Mouse (Mus musculus) ZHBTc4 (cell line): ENCODE results near the gene B4galnt1.

Experiments
- DNase-seq: peaks from one replicate; pipeline ENCODE4 v3.0.0-alpha.2; 2011; ENCODE audit warnings: low read depth, low spot score

The B4galnt1 gene

DNA sequence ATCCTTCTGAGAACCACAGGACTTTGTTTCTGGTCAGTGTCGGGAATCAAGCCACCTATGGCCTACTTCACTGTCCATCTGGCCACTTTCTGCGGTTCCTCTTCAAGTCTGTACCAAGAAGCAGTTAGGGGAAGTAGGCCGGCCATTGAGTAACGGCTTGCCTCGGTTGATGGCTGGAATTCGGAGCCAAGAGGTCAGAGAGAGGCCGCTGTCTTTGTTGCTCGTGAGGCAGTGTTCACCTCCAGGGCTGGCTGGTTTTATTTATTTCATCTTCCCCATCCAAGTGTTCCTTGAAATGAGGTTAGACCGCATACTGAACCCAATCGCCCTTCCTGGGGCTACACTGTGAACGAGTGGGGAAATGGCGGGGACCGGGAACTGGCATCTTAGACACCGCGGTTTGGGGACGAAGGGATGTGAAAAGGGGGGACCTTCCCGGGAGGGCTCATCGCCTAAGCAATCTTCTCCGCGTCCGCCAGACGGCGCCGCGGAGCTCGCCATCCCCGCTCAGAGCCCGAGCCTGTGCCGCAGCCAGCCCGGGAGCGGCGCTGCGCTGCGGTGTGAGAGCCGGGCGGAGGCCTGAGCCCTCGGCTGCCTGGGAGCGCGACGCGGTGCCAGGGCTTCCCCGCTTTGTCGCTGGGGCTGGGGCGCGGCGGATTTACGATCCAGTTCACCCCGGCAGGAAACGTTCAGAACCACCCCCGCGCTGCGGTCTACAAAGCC lies at the start of gene B4galnt1:
TSS of gene B4galnt1 (plus strand) at position 595 of the 723 bp plus-strand sequence.
- DNase-seq, result peak; percentile 94

DNA sequence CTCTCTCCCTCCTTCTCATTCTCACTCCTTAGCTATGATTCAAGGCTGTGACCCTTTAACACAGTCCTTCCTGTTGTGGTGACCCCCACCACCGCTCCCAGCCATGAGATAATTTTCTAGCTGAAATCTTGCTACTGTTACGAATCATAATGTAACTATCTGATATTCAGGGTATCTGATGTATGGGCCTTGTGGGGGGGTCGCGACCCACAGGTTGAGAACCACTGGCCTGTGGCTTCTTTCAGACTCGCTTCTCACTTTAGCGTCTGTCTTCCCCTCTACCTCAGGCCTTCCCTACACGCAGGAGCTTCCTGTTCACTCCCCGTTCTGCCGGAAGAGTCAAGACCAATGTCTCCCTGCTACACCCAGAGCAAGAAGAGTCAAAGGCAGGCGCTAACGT lies 46.6 kb upstream of the B4galnt1 start:
- DNase-seq, result no peak

DNA sequence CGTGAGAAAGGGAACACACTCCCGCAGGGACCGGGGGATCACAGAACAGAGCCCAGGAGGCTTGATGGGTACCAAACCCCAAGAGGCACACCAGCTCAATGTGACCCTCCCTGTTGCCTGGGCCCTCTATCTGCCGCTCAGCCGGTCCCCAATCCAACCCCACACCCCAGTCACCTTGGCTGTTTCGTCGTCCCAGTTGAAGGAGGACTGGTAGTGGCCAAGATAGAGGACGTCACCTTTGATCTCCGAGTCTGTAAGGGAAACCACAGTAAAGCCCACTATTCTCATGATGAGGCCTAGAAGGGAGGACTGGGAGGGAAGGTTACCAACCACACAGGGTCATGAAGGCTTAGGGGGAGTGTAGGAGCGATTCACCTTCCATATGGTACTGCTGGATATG lies 45.8 kb upstream of the B4galnt1 start:
- DNase-seq, result no peak

DNA sequence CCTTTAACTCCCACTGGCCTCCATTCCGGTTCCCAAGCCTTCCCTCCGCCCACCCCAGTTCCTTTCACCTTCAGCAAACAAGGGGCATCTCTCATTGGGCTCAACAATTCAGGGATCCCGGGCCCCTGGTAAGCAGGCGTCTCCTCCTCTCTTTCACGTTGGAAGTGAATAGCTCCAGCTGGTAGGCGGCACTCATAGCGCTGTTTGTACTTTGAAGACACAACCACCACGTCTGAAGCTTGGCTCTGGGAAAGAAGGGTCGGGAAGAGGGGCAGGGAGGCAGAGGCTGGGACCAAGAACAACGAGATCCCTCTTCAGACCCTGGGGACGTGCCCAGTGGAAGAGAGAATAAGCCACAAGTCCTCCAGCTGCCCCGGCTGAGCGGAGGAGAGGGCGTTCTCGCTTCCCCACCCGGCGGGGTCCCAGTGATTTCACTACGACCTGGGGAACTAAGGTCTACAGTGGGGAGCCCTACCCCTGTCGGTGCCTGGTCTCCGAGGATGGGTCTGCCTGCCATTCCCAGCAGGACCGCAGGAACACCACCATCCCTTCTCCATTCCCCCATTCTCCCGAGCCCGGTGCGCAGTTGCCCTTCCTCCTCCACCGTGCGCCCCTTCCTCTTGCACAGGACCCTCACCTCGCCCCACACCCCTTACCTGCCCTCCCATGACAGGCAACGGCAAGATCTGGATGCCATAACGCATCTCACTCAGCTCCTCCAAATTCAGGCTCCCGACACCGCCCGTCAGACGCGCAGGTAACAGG lies 44.5 kb upstream of the B4galnt1 start:
- no peak for DNase-seq

DNA sequence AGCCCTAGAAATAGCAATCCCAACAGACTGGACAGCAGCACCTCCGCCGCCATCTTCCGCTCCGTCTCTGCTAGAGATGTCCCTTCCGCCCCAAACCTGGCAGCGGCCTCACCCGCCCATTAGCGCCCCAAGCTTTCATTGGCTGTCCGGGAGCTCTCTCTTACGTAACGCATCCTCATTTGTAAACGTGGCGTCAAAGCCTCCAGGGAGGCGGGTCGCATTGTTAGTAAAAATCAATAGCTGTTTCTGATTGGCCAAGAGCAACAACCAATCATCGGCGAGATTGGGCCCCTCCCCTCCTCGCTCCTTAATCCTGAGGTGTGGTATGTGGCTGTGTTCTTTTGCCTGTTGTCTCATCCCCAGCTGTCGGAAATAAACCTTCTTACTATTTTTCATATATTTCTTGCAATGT lies 44.0 kb upstream of the B4galnt1 start, which contains the start of gene Os9:
TSS of gene Os9 (minus strand) at position 66 of the 412 bp plus-strand sequence.
- peak; percentile 99 for DNase-seq

DNA sequence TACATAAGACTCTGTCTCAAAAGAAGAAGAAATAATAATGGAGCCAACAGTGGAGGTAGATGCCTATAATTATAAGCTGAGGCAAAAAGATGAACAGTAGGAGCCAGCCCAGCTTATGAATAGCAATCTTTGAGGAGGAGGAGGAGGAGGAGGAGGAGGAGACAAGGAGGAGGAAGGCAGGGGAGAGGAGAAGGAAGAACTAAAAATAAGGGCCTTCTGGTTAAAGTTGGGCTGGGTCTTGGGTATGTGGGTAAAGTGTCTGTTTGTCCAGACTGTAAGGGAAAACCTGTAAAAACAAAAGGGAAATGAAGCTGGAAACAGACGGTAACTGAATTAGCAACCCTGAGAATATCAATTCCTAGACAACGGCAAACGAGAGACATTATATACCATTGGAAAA lies 43.0 kb upstream of the B4galnt1 start:
- DNase-seq, result no peak

DNA sequence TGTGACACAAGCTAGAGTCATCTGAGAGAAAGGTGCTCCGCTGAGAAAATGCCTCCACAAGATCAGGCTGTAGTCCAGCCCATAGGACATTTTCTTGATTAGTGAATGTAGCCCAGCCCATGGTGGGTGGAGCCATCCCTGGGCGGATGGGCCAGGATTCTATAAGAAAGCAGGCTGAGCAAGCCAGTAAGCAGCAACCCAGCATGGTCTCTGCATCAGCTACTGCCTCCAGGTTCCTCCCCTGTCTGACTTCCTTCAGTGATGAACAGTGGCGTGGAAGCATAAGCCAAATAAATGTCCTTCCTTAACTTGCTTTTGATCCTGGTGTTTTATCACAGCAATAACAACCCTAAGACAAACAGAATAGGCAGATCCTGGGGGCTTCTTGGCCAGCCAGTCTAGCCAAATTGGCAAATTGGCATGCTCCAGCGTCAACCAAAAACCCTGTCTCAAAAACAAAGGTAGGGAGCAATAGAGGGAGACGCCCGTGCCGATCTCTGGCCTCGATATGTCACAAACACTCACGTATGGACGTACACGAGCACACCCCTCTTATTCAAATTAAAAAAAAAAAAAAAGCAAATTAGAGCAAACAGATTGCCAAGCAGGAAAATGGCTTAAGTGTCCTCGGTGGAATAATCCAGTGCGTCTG lies 42.1 kb upstream of the B4galnt1 start:
- peak; percentile 69 for DNase-seq

DNA sequence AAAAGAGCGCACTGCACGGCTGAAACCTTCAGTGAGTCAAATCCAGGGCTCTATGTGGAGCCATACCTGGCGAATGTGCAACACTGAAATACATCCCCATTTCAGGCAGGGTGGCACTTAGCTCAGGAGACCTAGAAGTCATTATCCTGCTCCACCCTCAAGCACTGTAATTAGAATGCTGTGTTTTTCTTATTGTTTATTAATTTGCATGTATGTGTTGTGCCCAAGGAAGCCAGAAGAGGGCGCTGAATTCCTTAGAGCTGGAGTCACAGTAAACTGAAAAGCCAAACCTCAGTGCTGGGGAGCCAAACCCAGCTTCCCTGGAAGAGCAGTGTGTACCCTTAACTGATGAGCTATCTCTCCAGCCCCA lies 41.6 kb upstream of the B4galnt1 start:
- DNase-seq, result peak; percentile 80

DNA sequence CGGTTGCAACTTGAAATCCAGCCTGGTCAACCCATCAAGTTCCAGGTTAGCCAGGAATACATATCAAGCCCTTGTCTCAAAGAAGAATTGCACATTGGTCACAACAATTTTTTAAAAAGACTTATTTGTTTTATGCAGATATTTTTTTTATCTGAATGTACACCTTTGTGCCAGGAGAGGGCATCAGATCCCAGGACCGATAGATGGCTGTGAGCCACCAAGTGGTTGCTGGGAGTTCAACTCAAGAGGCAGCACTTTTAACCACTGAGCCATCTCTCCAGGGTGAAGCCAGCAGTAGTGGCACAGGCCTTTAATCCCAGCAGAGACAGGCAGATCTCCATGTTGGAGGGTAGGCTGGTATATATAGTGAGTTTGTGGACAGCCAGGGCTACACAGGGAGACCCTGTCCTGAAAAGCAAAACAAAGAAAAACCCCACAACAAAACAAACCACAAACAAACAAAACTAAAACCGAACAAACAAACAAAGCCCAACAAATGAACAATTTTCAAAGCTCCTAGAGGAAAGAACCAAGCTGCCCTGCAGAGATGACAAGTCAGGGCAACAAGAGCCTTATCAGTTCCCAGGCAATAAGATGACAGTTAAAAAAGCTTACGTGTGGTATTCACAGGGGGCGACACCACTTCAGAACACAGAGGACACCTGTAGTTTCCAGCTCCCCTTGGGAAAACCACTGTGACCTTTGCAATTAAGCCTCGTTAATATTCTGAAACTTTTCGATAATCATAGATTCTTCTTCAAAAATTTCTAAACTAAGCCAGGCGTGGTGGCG lies 39.6 kb upstream of the B4galnt1 start:
- peak; percentile 75 for DNase-seq

DNA sequence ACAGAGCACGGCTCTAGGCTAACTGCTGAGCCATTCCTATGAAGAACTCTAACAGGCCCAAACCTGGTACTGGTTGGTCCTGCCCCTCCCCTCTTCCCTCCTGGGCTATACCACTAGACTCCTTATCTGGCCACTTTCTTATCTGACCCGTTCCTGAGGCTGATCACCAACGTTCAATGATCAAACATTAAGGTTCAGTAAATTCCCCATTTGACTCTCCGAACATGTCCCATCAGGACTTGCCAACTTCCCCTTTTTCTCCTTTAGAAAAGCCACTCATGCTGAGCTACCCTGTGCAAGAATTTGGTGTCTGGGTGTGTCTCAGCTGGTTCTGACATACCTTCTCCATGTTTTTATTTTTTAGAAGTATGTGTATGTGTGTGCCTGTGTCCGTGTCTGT lies 38.4 kb upstream of the B4galnt1 start:
- no peak for DNase-seq

DNA sequence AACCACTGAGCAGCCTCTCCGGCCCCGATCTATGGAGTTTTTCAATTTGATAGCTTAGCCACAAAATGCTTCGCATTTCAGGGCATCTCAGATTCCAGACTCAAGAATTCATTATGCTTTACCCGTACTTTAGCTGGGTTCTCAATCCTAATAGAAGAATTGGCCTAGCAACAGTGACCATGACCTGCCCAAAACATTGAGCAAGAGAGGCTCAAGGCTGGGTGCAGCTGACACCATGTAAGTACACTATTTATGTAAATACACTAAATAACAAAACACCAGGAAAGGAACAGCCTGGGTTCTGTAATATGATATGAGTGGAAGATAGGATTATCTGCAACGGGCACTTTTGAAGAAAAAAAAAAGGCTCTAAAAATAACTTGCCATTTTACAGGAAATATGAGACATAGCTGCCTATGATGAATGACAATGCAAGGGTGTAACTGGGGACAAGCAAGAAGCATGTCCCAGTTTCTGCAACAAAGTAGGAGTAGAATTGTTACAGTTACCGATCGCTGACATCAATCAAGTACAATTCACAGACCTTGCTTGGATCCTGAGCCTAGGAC lies 37.2 kb upstream of the B4galnt1 start:
- no peak for DNase-seq

DNA sequence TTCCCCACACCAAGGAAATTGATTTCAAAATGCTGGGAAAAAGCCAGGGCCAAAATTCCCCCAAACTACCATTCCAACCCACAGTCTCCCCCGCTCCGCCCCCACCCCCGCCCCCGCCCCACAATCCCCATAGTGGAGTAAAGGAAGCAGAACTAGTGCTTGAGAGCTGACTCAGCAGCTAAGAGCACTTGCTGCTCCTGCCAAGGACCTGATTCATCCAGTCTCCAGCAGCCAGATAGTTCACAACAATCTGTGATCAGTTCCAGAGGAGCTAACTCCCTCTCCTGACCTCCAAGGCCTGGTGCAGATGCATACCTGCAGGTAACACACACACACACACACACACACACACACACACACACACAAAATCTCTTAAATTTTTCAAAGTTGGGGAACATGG lies 35.6 kb upstream of the B4galnt1 start:
- peak; percentile 45 for DNase-seq

DNA sequence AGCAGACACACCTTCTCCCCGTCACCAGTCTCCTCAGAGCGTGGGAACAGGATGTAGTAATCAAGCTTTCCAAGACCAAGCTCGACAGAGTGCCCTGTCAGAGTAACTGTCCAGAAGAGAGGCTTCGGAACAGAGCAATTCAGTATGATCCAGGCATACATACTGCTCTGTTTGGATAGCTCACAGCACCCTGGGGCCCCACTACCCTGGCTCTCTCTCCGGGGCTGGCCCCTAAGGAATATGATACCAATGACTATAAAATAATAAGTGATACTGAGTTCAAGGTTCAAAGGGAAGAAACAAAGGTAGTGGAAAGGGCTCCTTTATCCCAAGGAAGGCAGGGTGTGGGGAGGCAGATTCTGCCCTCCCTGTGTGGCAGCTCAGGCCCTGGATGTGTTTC lies 32.6 kb upstream of the B4galnt1 start:
- DNase-seq, result no peak

DNA sequence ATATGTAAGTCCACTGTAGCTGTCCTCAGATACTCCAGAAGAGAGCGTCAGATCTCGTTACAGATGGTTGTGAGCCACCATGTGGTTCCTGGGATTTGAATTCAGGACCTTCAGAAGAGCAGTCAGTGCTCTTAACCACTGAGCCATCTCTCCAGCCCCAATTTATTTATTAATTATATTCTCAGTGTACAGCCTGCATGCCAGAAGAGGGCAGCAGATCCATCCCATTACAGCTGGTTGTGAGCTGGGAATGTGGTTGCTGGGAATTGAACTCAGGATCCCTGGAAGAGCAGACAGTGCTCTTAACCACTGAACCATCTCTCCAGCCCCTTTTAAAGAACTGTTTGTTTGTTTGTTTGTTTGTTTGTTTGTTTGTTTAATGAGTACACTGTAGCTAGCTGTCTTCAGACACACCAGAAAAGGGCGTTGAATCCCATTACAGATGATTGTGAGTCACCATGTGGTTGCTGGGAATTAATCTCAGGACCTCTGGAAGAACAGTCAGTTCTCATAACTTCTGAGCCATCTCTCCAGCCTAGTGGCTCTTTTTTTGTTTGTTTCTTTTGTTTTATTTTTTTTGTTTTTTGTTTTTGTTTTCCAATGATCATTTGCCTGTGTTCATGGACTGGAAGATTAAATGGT lies 30.5 kb upstream of the B4galnt1 start:
- DNase-seq, result peak; percentile 36

DNA sequence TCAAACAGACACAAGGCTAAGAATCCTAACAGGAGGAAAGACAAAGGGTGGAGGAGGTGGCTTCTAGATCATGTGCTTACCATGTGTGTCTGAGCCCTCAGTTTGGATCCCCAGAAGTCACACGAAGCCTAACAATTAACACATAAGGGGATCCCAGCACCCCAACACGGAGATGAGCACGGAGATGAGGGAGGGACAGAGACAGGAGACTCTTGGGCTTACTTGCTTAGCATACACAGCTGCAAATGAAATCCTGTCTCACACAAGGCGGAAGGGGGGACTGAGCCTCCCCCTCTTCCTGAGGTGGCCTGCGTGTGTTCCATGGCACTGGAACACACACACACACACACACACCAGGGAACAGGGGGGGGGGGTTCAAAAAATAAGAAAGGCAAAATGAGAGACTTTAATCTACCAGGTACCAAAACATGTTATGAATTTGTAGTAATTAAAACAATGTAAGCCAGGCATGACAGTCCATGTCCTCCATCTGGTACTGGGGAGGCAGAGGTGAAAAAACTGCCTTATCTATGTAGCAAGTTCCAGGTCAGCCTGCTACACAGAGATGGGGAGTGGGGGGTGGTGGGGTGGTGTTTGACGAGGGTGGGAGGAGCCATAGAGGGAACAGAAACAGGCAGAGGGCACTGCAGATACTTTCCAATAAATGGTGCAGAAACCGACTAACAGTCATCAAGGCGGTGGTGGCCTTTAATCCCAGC lies 29.7 kb upstream of the B4galnt1 start:
- DNase-seq, result no peak

DNA sequence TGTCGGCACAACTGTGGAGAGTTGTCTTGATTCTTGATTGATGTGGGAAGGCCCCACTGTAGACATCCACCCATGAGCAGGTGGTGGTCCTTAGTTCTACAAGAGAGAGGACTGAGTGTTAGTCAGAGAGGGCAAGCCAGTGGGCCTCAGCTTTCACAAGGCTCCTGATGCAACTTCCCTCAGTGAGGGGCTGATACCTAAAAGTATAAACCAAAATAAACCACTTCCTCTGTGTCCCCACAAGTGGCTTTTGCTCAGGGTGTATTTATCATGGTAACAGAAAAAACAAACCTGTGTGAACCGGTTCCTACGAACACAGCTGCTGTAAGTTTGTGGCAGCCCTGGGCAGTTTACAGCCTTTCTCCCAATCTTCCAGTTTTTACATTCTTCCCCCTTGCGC lies 28.5 kb upstream of the B4galnt1 start:
- no peak for DNase-seq

DNA sequence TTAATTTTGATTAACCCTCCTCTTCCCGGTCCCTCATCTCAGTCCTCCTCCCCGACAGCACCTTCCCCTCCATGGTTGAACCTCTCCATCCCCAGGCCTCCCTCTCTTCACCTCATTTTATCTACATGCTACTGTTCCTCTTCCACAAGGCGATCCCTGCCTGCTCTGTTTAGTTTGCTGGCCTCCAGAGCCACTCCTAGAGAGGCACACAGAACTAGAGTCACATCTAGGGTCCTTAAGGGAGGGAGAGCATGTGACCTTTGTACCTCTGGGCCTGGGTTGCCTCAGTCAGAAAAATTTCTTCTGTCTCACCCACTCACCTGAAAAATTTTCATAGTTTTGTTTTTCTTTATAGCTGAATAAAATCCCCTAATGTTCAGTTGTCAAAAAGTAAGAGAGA lies 27.1 kb upstream of the B4galnt1 start:
- no peak for DNase-seq

DNA sequence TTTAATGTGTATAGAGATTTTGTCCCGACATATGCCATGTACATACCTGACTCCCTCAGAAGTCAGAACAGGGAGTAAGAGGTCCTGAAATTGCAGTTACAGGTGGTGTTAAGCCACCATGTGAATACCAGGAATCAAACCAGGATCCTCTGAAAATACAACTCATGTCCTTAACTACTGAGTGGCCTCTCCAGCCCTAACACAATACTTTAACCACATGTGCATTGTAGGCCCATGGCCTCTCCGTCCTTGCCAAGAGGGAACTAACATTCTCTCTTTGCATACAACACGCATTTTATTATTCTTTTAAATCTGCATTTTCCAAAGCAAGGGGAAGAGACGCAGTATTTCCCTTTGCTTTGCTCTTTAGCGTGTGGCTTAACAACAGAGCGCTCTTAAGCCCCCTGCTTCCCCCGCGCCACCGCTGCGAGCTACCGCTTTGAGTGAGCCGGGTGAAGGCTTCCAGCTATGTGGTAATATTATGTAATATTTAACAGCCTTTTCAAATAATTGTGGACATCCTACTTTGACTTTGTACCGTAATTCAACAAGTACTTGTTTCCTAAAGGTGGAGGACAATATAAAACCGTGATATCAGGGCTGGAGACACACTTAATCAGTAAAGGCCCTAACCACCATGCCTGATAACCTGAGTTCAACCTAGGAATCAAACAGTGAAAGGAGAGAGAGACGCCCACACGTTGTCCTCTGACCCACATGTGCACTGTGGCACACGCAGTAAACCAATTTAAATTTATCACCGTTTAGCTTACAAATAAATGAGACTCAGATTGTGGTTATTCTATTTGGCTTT lies 26.5 kb upstream of the B4galnt1 start:
- no peak for DNase-seq

DNA sequence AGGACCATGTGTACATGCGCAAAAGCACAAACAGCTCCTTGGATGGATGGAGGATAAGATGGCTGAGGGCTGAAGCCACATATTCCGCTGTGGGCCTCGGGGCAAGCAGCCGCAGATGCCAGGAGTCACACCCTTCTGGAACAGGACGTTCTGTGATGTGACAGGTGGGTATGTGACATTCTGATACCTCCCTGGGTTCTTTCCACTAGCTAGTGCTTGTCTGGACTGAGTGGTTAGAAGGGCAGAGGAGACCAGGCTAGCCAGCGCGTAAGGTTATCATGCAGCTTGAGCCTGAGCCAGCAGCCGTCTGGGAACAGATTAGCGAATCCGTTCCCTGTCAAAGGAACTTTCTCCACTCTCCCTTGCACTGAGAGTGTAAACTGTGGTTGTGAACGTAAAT lies 24.1 kb upstream of the B4galnt1 start:
- no peak for DNase-seq
